Mouse (Mus musculus) frontal cortex, postnatal 36 days (tissue): ENCODE measurements around the gene Unc13b.

ENCODE experiments used
- DNase-seq, 2 experiments: peaks; one replicate each; pipeline ENCODE4 v3.0.0; 2022; ENCODE audit warnings: low spot score in 2 of 2

The Unc13b gene

DNA sequence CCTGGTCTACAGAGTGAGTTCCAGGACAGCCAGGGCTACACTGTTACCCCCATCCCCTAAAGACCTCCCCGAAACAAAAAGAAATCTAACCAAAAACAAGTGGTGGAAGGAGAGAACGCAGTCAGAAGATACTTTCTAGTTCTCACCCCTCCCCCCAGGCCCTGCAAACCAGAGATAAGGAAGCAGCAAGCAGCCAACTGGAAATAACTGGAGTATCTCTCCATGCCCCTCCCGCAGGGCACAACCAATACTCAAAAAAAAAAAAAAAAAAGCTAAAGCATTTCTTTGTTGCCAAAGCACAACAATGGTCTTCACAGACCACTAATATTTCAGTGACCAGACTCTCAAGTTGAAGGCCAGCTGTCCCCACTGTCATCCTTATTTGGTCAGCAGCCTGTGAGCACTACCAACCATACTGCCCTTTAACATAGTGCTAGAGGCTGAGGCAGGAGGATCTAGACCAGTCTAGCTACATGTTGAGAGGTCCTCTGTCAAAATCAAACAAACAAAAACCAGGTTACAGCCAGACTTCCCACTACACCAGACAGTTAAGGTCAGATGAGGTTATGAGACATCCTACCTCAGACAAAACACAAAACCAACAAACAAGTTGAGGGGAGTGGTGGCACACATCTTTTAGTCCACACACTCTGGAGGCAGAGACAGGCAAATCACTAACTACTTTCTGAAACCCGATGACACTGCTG lies 20.7 kb upstream of the Unc13b start:
- no peak for DNase-seq

DNA sequence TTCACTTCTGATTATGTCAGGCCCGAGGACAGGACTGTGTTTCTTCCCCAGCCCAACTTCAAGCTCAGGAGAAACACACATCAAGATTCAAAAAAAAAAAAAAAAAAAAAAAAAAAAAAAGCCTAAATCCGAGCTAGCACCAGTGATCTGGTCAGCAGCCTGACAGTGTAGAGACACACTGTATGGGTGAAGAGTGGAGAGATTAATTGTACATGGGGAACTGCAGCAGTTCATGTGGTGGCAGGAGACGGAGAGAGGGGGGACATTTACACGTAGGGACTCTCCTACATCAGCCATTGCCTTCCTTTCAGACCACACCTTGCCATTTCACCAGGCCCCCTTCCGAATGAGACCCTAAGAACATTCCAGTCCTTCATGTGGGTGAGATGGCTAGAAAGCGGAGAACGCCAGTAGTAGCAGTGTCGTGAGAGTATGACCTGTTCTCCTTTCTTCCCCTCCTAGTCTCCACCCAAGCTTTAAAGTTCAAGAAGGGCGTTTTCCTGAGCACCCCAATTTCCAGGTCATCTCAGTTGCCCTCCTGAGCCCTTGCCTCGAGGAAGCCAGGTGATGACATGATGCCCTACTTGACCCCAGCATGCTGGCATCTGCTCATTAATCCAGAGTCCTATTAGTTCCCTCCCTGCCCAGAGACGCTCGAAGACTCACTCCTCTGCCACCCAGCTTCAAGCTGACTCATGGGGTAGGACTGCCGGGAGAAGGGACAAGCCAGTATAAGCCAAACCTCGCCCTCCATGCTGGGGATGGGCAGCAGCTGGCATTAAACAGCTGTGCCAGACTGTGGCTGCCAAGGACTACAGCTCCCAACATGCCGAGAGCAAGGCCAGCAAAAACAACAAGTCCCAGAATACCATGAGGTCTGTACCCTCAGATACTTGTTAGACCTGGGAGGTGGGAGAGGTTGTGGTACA lies 19.9 kb upstream of the Unc13b start:
- peak in 1 of 2 experiments; percentile 67 for DNase-seq

DNA sequence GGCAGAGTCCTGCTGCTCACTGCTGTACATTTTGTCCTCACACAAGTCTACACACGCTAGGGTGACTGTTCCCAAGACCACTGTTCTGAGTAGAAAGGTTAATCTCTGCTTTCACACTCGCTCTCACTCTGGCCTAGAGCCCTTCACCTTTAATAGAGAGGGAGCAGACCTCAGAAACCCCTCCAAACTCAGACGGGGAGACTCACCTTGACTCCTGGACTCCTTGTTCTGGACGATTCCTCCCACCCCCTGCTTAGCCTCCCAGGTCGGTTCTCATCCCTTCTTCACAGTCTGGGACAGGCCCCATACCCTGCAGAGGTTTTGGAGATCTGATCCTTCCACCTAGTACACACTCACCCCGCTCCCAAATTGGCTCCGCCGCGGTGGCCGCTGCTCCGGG lies 19.1 kb upstream of the Unc13b start:
- DNase-seq: no peak

DNA sequence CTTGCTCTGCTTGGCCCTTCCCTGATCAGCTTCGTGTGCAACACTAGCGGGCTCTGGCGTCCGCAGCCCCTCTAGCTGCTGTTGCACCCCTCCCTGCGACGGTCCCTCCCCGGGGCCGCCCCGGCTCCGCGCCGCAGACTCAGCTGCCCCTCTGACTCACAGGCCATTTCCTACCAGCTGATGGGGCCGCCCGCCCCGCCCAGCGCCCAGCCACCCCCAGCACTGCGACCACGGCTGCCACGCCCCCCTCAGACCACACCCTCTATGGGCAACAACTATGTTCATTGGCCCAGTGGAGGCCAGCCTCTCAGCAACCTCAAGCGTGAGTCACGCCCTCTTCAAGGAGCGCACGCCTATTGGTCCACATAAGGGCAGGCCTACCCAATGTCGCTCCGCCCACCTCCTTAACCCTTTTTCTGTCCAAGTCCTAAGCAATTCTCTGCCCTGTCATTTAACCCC lies 18.6 kb upstream of the Unc13b start:
- peak; percentile 89 to 95 for DNase-seq

DNA sequence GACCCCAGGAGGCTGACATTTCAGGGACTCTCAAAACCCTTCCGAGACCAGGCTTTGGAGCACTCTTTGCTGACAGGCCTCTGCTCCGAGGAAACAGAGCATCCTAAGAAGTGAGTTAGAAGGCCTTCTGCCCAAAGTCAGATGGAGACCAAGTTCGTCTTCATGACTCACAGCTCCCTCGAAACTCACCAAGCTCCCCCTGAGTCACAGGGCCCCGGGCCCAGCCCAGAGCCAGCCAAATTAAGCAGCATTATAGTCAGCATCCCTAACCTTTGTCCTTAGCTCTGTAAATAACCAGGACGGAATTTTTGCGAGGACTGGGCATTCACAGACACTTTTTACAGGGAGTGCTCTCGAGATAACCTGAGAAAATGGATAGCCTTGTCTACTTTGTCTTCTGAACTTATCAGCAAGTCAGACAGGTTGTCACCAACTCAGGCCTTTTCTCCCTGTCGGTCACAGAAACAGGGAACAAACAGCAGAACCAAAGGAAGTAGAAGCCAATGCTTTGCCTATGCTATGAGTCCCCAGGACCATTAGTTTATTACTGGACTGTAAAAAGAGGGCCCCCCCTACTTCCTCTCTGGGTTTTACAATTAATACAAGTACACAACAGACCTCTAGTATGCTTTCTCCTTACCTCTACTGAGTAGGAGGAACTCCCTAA lies 17.7 kb upstream of the Unc13b start:
- DNase-seq: no peak

DNA sequence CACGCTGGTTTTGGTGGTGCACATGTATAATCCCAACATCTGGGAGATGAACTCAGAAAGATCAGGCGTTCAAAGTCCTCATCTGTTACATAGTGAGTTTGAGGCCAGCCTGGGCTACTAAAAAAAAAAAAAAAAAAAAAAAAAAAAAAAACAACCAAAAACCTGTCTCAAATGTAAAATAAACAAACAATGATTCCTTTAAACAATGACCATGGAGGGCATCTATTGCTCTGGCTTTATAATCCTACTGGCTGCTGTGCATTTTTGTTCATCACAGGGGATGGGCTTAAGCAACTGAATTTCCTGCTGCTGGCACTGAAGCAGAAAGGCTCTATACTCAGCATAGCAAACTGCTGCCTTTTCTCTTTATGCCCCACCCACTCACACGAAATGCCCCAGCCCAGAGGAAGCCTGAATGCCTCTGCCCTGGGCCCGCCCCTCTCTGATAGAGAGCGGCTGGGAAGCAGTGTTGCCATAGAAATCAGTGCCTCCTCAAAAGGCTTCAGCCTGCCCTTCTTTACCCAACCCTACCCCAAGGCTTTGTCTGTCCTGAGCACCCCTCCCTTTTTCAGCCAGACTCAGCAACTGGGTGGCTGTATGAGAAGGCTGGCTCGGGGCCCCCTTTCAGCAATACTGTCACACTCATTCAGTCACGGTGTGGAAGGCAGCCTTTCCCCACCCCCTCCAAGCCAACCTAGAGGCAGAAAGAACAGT lies 15.0 kb upstream of the Unc13b start:
- peak; percentile 59 to 62 for DNase-seq

DNA sequence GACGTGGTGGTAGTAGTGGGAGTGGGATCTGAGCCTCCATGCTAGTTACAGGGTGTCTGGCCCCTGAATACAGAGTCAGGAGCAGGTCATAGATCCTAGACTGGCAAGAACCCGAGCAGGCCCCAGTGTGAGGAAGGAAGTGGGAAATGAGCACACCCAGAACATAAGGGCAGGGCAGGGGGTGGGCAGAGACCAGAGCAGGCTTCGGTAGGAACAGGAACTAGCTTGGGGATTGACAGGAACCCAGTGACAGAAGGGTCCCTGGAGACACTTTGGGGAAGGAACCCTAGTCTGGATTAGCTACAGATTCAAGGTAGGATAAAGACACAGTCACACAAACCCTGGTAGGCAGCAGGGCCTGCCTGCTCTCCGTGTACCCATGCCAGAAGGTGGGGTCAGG lies 14.1 kb upstream of the Unc13b start:
- DNase-seq: no peak

DNA sequence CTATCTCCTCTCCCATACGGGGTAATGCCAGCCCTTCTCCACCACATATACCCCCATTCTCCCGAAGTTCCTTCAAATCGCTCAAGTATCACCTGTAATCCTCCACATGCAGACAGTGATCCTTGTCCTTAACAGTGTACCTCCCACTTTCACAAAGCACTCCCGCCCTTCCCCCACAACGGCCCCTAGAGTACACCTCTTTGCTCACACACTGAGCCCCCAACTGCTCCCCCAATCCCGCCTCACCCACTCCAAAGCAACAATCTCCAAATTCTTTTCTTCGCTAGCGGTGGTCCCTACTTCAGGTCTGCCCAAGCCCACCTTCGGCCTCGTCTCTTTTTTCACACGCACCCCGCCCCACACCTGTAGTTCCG lies 13.5 kb upstream of the Unc13b start:
- DNase-seq: no peak

DNA sequence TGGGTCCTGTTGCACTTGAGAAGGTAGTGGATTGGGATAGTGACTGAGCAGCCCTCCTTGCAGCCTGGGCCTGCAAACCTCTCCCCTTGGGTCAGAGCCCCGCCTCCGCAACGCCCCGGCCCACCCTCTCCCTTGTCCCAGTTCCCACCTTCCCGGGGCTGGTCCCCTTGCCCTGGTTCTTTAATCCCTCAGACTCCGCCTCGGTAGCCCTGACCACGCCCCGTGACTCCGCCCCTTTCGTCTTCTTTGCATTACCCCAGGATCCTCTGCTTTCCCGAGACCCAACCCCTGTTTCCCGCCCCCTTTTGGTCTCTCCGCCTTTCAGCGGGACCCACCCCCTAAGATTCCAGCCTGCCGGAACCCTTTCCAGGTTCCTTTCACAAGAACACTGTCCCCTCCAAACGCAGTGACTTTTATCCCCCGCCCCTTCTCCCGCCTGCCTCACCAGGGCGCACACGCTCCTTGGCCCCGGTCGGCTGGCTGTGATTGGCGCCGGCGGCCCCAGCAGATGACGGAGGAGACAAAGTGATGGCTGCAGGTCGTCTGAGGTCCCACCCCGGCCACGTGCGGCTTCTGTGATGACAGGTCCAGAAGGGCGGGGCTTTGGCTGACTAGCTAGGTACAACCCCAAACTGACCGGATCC lies 13.0 kb upstream of the Unc13b start, which contains the start of gene Fam214b:
Gene Fam214b, minus strand, starts transcription at position 562 of the 644 bp plus-strand sequence.
- peak; percentile 91 to 94 for DNase-seq

DNA sequence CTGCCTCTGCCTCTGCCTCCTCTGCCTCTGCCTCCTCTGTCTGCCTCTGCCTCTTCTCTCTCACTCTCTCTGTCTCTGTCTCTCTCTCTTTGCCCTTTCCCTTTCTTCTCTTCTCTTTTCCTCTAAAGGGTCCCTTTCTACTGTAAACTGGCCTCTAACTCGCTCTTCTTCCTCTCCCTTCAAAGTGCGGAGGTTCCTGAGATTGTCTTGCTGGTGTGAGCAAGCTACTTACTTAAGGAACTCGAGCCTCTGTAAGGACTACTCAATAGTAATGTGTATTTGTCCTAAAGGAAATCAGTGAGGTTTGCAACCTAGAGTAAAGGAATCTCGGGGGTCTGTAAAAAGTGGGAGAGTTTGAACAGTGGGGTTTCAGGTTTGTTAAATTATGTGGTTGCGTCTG lies 12.1 kb upstream of the Unc13b start:
- DNase-seq: no peak

DNA sequence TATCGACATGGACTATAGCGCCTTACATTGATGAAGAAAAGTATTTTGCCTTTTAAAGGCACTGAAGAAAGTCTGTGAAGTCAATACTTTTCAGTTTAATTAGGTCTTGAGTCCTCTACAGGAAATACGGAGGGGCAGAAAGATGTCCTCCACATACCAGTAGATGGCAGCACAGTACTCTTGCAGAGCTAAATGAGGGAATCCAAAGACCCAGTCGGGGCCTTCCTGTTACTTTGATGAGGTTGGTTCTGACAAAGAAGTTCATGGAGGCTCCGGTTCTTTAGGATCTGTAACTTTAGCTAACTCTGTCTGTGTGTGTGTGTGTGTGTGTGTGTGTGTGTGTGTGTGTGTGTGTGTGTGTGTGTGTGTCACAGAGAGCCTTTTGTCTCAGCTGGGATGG lies 11.5 kb upstream of the Unc13b start:
- DNase-seq: peak in 1 of 2 experiments; percentile 83

DNA sequence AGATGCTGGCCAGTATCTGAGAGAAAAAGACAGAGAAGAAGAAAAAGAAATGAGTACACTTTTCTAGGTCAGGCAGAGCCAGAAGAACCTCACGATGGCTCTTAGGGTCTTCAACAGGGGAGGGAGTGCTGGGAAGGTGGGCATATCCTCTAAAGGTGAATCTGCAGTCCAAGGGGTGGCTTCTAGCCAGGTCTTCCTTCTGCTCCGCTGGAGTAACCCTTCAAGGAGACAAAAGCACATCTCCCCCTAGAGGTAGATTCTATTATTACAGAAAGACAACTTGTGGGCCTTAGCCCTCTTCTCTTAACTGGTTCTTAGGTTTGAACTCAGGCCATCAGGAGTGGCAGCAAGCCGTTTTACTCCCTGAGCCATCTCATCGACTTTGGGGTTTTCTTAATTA lies 6.1 kb upstream of the Unc13b start:
- peak in 1 of 2 experiments; percentile 47 for DNase-seq

DNA sequence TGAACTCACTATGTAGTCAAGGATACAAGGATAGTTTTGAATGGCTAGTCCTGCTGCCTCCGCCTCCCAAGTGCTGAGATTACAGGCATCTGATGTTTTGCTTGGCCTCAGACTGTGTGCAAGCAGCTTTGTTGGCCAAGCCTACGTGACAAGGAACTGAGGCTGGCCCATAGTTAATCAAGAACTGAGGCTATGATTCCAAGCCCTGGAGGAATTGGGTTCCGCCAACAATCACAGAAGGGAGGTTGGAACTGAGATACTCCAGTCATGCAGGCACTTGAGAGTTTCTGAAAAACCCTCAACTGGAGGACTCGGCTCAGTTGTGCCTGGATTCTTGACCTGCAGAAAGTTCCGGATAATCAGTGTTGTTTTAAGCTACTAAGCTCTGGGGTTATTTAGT lies 1.1 kb upstream of the Unc13b start:
- no peak for DNase-seq

DNA sequence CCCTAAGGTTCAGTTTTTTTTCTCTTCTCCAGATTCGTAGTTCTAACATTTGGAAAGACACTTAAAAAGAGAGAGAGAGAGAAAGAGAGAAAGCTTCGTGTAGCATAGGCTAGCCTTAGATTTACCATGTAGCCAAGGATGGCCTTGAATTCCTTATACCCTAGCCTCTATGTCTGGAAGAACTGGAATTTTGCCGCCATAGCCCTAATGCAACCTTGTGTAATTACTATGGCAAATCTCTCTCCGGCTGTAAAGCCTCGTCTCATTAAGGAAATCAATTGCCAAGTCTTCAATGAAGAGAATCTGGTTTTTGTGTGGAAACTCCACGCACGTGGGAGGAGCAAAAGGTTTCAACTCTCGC lies 381 bp upstream of the Unc13b start:
- DNase-seq: no peak

DNA sequence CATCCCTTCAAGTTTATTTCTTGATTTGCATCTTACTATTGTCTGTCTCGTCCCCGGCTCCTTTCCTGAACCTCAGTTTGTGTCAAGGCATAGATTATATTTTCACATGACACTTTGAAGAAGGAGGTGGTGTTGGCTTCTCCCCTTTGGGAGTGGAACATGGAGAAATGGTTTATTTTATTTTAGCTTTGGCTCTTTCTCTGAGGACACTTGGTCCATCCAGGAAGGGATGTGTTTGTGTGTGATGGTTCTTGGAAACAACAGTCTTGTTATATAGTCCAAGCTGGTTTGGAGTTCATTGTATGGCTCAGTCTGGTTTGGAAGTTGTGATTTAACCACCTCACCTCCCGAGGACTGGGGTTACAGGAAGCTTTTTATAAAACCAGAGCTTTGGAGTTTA lies 944 bp downstream of the Unc13b start:
- DNase-seq: no peak

DNA sequence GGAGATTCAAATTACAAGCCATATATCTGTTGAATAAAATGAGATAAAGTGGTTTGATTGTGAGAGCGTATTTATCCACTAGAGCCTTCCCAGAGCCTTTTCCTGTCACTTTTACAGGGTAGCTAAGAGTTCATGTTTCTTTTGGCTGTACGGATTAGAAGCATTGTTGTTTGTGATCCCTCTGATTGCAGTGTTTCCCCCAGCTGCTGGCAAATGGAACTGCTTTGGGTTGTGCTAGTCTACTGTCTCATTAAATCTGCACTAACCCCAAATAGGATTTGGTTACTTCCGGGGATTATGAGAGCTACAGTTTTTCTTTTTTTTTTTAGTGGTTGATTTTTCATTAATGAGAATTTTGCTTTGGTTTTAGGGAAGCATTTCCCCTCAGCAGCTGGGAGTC lies 1.5 kb downstream of the Unc13b start:
- no peak for DNase-seq

DNA sequence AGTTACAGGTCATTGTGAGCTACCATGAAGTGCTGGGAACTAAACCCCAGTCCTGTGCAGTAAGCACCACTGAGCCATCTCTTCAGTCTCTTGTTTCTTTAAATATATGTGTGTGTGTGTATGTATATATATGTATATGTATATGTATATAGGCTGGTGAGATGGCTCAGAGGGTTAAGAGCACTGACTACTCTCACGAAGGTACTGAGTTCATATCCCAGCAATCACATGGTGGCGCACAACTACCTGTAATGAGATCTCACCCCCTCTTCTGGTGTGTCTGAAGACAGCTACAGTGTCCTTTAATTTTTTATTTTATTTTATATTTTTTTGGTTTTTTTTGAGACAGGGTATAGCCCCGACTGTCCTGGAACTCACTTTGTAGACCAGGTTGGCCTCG lies 6.7 kb downstream of the Unc13b start:
- no peak for DNase-seq

DNA sequence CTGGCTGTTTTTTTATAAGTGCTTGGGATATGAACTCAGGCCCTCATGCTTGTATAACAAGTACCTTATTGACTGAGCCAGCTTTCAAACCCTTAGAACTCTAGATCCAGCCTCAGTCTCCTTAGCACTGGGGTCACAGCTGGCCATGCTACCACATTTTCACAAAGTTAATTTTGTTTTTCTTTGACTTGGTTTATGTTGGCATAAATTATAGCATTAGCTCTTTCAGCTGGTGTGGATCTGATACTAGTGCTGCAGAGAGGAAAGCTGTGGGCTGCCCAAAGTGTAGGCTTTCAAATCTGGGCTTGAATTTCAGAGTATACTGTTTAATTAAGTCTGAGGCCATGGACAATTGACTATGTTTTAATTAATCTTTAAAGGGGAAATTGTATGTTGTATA lies 16.2 kb downstream of the Unc13b start:
- DNase-seq: no peak

DNA sequence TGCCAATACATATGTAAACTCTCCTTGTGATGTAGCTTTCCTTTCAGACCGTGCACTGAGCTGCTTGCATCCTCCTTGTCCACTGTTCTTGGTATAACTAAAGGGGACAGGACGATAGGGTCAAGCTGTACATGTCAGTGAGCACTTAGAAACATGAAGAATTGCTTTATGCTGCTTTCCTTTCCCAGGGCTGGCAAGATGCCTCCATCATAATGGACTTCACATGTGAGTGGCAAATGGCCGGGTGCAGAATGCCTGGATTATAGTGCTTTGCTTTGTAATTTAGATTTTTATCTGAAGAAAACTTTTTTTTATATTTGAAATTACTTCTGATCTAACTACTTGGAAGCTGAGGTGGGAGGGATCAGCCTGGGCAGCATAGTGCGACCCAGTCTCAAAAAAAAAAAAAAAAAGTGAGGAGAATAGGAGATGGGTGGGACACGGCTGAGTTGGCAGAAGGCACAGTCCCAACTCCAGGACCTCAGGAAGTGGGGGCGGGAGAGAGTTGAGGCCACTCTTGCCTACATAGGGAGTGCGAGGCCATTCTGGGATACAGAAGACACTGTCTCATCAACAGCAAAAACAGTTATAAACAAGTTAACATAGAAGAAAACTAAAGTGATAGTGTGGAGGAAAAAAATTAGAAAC lies 19.4 kb downstream of the Unc13b start:
- DNase-seq: no peak

DNA sequence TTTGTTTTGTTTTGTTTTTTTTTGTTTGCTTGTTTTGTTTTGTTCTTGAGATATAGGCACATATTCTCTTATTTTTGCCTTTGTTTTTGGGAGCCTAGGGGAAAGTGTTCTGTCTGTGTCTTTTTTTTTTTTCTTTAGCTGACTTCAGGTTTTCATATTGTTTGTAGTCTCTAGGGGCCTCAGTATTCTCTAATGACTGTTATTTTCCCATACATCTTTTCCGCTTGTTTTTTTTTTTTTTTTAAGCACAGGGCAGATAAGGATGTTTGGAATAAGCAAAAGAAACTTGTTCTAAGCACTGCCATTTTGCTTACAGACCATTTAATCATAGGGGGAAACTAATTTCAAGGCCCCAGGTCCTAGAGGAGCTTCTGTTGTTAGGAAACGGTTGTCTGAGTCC lies 23.7 kb downstream of the Unc13b start:
- no peak for DNase-seq

DNA sequence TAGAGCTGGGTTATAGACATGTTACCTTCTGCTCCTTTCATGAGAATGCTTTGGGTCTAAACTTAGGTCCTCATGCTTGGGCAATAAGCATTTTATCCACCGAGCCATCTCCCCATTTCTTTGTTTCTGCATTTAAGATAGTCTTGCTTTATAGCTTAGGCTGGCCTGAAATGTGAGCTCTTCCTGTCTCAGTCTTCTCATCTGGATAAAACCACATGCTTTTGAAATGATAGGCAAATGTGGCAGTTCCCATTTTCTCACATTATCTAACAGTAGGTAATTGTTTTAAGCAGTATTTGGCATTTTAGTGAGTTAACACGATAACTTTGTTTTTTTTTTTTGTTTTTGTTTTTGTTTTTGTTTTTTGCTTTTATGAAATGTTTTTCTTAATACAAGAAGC lies 31.2 kb downstream of the Unc13b start:
- no peak for DNase-seq
